Mouse (Mus musculus) ES-Bruce4 (cell line): ENCODE results near the gene Papolg.

Experiments used
- CTCF ChIP-seq: IDR thresholded peaks from one replicate; pipeline ENCODE4 v1.8.1; 2011; ENCODE audit warnings: low read depth, low read length
- EP300 ChIP-seq: IDR thresholded peaks from 2 replicates; pipeline ENCODE4 v1.6.1; 2011; ENCODE audit warnings: low read depth, low read length; ENCODE audit not compliant: insufficient read depth
- POLR2A ChIP-seq: IDR thresholded peaks from one replicate; pipeline ENCODE4 v1.8.1; 2011; ENCODE audit warnings: low read length; ENCODE audit not compliant: insufficient read depth

- TF ChIP-seq EP300 (no peak), CTCF (no peak), POLR2A (no peak)
Observed at GRCm38 (mm10) chr11:23853306-23853705, 41.7 kb downstream of the Papolg start.
